Mouse (Mus musculus): ENCODE measurements around the gene Wfs1. TPM values are rescaled to one million over a fixed set of nuclear protein-coding genes. Genes with fewer than 3 reads are reported as not detected.

The Wfs1 gene
- polyA plus RNA-seq, 1 experiment from 2014 or later, result 6.5 TPM

DNA sequence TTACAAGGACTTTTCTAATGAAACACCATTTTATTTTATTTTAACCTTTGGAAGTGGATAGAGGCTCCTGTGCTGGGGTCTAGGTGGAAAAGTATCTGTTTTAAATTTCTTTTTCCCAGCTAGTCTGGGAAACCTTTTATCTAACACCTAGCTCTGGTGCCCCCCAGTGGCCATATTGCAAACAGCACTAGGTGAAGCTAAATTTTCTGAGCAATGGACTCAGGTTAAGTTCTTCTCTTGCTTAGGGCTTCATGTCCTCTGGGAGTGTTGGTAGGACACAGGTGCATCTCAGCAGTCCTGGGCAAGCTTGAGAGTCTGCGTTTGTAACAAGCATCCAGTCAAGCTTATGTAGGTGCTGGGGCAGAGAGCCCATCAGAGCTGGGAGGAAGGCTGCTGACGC is 13.0 kb upstream of the Wfs1 start:
- Histone ChIP-seq H3K4me2 (replicated peaks; ENCODE audit: low read depth, low read length) (no peak overlapping the region), H3K36me3 (ENCODE audit: insufficient read depth, low read length) (no peaks in the 10 kb centered on the region), H3K4me1 (ENCODE audit: insufficient read depth, low read depth, low read length) (no peaks in the 10 kb centered on the region), H3K27me3 (replicated peaks; ENCODE audit: insufficient read depth, low read length) (no peaks in the 10 kb centered on the region), H3K4me3 (ENCODE audit: low read depth, low read length) (no peak overlapping the region), H3K27ac (ENCODE audit: low read length) (no peak overlapping the region), H3K9ac (replicated peaks; ENCODE audit: low read depth) (no peak overlapping the region), H3K9me3 (ENCODE audit: low read length) (no peaks in the 10 kb centered on the region)
- DNase-seq (ENCODE audit: low spot score) (peak; percentile 53), ATAC-seq (no peak)
- TF ChIP-seq EP300 (IDR thresholded peaks at IDR 0.05) (no peak), CTCF (IDR thresholded peaks at IDR 0.05) (peak; percentile 83)
- 54% methylated on average over 2 of the region's 2 CpGs for WGBS

DNA sequence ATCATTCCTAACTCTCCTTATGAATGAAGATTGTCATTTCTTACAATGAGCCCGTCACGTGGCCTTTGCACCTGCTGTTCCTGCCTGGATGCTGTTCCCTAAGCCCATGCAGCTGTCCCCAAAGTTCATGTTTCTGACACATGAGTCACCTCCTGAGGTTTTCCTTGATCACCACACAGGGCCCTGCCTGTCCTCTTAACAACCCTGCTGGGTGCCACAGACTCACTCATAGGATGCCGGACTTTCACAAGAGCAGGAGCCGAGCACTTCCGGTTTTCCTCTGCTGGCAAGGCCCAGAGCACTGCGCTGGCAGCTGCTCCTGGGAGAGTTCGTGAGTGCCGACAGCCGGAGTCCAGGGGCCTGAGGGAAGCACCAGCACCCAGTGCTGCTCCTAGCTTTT is 12.0 kb upstream of the Wfs1 start:
- WGBS, result 85% methylated on average over 9 of the region's 9 CpGs
- no peak for ATAC-seq
- H3K9me3 ChIP-seq (ENCODE audit: low read length), result no peaks in the 10 kb centered on the region
- no peaks in the 10 kb centered on the region for H3K36me3 ChIP-seq (ENCODE audit: insufficient read depth, low read length)
- no peaks in the 10 kb centered on the region for H3K4me1 ChIP-seq (ENCODE audit: insufficient read depth, low read depth, low read length)
- no peaks in the 10 kb centered on the region for H3K27me3 ChIP-seq (replicated peaks; ENCODE audit: insufficient read depth, low read length)
- no peak overlapping the region for H3K27ac ChIP-seq (ENCODE audit: low read length)
- no peak overlapping the region for H3K4me3 ChIP-seq (ENCODE audit: low read depth, low read length)
- H3K9ac ChIP-seq (replicated peaks; ENCODE audit: low read depth), result no peak overlapping the region
- TF ChIP-seq EP300 (IDR thresholded peaks at IDR 0.05) (no peak), CTCF (IDR thresholded peaks at IDR 0.05) (no peak)
- H3K4me2 ChIP-seq (replicated peaks; ENCODE audit: low read depth, low read length), result no peak overlapping the region
- no peak for DNase-seq (ENCODE audit: low spot score)

DNA sequence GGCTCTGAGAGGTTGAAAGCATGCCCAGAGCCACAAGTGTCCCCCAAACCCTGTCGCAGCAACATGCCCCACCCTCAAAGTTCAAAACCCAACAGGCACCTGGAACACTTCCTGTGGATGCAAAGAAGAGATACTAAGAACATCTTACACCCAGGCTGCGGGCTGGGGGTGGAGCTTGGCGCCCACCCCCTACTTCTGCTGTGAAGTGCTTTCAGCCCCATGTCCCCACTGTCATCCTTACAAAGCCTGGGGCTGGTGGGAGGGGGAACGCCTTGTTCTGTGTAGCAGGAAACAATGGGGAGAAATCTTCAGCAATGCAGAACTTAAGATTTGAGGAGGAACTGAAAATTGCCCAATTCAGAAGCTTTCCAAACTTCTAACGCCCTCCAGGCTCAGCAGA is 9.0 kb upstream of the Wfs1 start:
- H3K27me3 ChIP-seq (replicated peaks; ENCODE audit: insufficient read depth, low read length), result no peaks in the 10 kb centered on the region
- H3K9ac ChIP-seq (replicated peaks; ENCODE audit: low read depth), result no peak overlapping the region
- H3K4me1 ChIP-seq (ENCODE audit: insufficient read depth, low read depth, low read length), result no peaks in the 10 kb centered on the region
- H3K4me2 ChIP-seq (replicated peaks; ENCODE audit: low read depth, low read length), result no peak overlapping the region
- no peak for TF ChIP-seq CTCF (IDR thresholded peaks at IDR 0.05)
- TF ChIP-seq EP300 (IDR thresholded peaks at IDR 0.05), result no peak
- WGBS, result 37% methylated on average over 5 of the region's 5 CpGs
- H3K27ac ChIP-seq (ENCODE audit: low read length), result no peak overlapping the region
- H3K36me3 ChIP-seq (ENCODE audit: insufficient read depth, low read length), result no peaks in the 10 kb centered on the region
- H3K9me3 ChIP-seq (ENCODE audit: low read length), result no peaks in the 10 kb centered on the region
- no peak overlapping the region for H3K4me3 ChIP-seq (ENCODE audit: low read depth, low read length)
- DNase-seq (ENCODE audit: low spot score) (peak; percentile 9), ATAC-seq (no peak)

DNA sequence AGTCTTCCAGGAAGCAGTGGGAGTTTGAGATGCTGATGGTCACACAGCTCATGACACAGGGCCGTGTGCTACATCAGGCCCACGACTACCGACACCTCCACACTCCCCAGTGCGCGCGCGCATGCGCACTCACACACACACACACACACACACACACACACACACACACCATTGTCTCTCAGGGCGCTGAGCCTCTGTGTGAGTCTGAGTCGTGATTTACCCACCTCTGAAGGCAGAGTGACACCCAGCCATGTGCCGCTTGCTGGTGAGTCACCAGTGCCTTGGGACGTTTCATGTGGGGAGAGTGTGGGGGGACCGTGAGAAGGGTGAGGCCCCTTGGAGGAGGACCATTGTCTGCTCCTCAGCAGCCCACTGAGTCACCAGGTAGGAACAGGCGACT is 7.4 kb upstream of the Wfs1 start:
- Histone ChIP-seq H3K9me3 (ENCODE audit: low read length) (no peaks in the 10 kb centered on the region), H3K27me3 (replicated peaks; ENCODE audit: insufficient read depth, low read length) (no peaks in the 10 kb centered on the region), H3K4me2 (replicated peaks; ENCODE audit: low read depth, low read length) (no peak overlapping the region), H3K36me3 (ENCODE audit: insufficient read depth, low read length) (no peaks in the 10 kb centered on the region), H3K27ac (ENCODE audit: low read length) (no peak overlapping the region), H3K9ac (replicated peaks; ENCODE audit: low read depth) (no peak overlapping the region), H3K4me3 (ENCODE audit: low read depth, low read length) (no peak overlapping the region), H3K4me1 (ENCODE audit: insufficient read depth, low read depth, low read length) (no peaks in the 10 kb centered on the region)
- DNase-seq (ENCODE audit: low spot score) (no peak), ATAC-seq (no peak)
- WGBS, result 78% methylated on average over 14 of the region's 14 CpGs
- TF ChIP-seq CTCF (IDR thresholded peaks at IDR 0.05) (no peak), EP300 (IDR thresholded peaks at IDR 0.05) (no peak)

DNA sequence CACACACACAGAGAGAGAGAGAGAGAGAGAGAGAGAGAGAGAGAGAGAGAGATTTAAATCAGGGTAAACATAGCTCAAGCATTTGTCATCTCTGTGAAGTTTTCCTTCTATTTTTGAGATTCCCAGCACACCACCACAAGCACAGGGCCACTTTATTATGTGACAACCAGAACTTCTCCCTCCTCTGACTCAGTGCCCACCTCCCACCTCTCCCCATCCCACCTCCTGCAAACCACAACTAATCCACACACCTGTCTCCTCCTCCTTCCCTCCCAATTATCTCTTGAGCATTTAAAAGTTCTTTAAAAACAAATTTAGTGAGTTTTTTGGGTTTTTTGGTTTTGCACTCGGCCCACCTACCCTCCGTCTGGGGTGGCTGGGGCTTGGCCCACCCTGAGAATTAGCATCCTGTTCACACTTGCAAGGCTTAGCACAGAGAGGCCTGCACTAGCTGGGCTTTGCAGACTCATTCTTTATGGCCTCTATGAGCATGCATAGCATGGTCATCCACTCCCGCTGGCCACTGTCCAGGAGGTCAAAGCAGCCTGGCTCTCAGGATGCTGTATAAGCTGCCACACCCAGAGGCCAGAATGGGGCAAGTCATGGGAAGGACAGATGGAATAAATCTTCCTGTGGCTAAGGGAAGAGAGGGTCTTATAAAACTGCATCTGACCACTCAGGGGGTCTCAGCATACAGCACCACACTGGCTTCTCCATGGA is 1.8 kb upstream of the Wfs1 start:
- DNase-seq (ENCODE audit: low spot score) (no peak), ATAC-seq (no peak)
- Histone ChIP-seq H3K9me3 (ENCODE audit: low read length) (no peaks in the 10 kb centered on the region), H3K4me3 (ENCODE audit: low read depth, low read length) (no peak overlapping the region), H3K4me1 (ENCODE audit: insufficient read depth, low read depth, low read length) (0 out of 2 replicates have a peak, but pooled peaks cover 4% of the 10 kb centered on the region), H3K27me3 (replicated peaks; ENCODE audit: insufficient read depth, low read length) (no peaks in the 10 kb centered on the region), H3K9ac (replicated peaks; ENCODE audit: low read depth) (no peak overlapping the region), H3K27ac (ENCODE audit: low read length) (no peak overlapping the region), H3K36me3 (ENCODE audit: insufficient read depth, low read length) (no peaks in the 10 kb centered on the region), H3K4me2 (replicated peaks; ENCODE audit: low read depth, low read length) (no peak overlapping the region)
- 64% methylated on average over 3 of the region's 3 CpGs for WGBS
- TF ChIP-seq CTCF (IDR thresholded peaks at IDR 0.05) (no peak), EP300 (IDR thresholded peaks at IDR 0.05) (no peak)

DNA sequence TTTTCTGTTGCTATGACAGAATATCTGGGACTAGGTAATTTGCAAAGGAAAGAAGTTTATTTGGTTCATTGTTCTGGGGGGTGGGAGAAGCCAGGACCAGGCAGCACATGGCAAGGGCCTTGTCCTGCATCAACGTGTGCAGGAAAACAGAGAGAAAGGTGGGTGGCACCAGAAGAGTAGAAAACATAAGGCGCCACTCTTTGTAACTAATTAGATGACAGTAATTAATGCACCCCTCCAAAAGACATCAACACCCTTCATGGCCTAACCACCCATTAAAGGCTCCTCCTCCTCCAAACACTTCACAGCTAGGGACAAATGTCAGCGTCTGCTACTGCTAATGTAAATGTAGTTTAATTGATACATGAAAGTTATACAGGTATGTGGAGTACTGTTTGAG is 1.2 kb upstream of the Wfs1 start:
- Histone ChIP-seq H3K27me3 (replicated peaks; ENCODE audit: insufficient read depth, low read length) (no peaks in the 10 kb centered on the region), H3K4me3 (ENCODE audit: low read depth, low read length) (no peak overlapping the region), H3K4me1 (ENCODE audit: insufficient read depth, low read depth, low read length) (0 out of 2 replicates have a peak, but pooled peaks cover 4% of the 10 kb centered on the region), H3K27ac (ENCODE audit: low read length) (no peak overlapping the region), H3K4me2 (replicated peaks; ENCODE audit: low read depth, low read length) (no peak overlapping the region), H3K9me3 (ENCODE audit: low read length) (no peaks in the 10 kb centered on the region), H3K9ac (replicated peaks; ENCODE audit: low read depth) (no peak overlapping the region), H3K36me3 (ENCODE audit: insufficient read depth, low read length) (no peaks in the 10 kb centered on the region)
- TF ChIP-seq CTCF (IDR thresholded peaks at IDR 0.05), result no peak
- TF ChIP-seq EP300 (IDR thresholded peaks at IDR 0.05), result no peak
- no peak for ATAC-seq
- DNase-seq (ENCODE audit: low spot score), result no peak
- 40% methylated on average over 3 of the region's 3 CpGs for WGBS
